Mouse (Mus musculus) gastrocnemius, postnatal 14 days (tissue): ENCODE measurements around the gene Ush2a. TPM values are rescaled to one million over a fixed set of nuclear protein-coding genes. Genes with fewer than 3 reads are reported as not detected.

Experiments used
- DNase-seq: peaks from one replicate; pipeline ENCODE4 v3.0.0; 2021; ENCODE audit warnings: mixed read lengths
- intact Hi-C: fragments of 180-260 bp; cut with DNase I; formaldehyde crosslinking; loops from one replicate; pipeline ENCODE4 v1.15.1; 2025; ENCODE audit warnings: low total_unique reads
- total RNA-seq, 2 experiments: library from RNA; stranded (reverse); gene quantifications; 2 replicates each; pipeline ENCODE4 v1.2.3; 2021

Gene Ush2a
- total RNA-seq, 2 experiments from 2014 or later, result not detected

DNA sequence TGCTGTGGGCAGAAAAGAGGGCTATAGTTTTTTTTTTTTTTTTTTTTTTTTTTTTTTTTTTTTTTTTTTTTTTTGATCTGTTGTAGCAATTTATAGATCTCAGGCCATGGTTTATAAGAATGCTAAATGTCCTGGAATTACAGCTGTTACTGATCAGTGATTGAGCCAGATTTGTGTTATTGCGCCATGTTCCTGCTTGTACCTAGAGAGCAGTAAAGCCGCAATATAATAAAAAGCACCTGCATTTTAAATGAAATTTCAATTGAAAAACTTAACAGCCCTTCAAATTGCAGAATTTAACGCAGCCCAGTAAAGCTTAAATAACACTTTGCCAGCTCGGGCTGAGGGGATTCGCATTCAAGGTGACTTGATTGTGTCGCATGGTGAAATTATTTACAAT is 465.1 kb downstream of the Ush2a start:
- intact Hi-C loops, result no loop called here
- DNase-seq, result no peak

DNA sequence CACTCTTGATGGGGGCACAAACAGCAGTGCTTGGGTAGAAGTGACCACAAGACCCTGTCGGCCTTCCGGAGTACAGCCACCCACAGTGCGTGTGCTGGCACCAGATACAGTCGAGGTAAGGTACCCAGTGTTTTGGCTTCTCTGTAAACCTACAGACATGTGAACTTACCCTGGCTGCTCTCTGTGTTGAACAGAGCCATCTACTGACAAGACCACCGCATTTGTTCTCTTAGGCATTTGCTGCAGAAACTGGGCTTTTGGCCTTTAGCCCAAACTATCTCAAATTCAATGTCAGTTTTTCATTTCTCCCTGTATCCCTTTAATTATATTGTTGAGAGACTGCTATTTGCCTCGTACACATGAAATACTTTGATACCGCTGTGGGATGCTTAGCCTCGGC is 466.8 kb downstream of the Ush2a start:
- no peak for DNase-seq
- intact Hi-C loops, result no loop called here

DNA sequence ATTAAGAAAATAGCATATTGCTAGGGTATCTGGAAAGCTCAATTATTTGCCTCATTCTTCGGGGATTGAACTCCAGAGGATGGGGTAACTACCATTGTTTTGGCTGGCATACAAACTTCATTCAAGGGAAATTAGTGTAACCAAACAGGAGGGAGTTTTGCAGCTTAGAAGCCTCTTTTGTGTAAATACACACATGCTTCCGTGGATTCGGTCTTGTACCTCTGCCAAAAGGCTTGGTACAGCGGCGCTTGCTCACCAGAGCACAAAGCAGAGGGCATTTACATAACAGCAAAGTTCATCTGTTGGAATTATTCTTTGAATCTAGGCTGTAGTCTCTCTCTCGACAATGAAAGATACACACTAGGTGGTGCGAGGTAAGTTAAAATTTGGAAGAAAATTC is 467.4 kb downstream of the Ush2a start:
- intact Hi-C loops, result no loop called here
- no peak for DNase-seq

DNA sequence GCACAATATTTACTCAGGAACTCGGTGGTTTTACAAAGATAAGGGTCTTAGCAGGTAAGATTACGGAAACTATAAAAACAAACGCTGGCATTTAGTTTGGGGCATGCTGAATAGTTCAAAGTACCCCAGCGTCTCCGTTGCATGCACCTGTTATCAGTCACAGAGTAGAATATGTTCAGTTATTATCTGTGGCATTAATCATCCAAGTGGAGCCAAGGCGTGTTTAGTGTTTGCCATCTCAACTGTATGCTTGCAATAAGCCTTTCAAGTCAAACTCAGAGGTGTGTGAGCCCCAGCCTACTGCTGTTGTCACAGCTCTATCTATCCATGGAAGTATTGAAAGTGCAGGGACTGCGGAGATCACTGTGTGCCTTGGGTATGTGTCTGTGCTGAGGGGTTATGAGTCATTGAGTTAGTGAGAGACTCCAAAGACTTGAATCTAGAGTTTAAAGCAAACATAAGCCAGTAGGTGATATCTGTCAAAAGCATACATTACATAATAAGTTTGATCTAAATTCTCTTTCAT is 473.0 kb downstream of the Ush2a start:
- DNase-seq, result no peak
- intact Hi-C loops, result no loop called here

DNA sequence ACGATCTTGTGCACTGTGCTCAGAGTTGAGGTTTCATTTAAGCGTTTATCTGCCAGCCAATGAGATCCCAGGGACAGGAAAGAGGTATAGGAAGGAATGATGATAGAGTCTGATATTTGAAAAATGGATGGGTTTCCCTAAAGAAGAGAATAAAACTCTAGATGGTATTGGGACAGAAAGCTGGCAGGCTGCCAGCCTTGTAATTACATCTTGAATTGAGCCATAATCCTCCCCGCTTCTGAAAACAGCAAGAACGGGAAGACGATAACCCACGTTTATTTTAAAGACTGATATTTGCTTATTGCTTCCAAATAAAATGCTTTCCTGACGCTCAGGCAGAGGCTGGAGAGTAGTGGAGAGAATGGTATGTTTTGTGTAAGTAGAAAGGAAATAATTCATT is 481.1 kb downstream of the Ush2a start:
- DNase-seq, result no peak
- intact Hi-C loops, result no loop called here

- intact Hi-C loops, result no loop called here
- DNase-seq, result no peak
Observed at GRCm38 (mm10) chr1:188755031-188755430, 493.2 kb downstream of the Ush2a start.

DNA sequence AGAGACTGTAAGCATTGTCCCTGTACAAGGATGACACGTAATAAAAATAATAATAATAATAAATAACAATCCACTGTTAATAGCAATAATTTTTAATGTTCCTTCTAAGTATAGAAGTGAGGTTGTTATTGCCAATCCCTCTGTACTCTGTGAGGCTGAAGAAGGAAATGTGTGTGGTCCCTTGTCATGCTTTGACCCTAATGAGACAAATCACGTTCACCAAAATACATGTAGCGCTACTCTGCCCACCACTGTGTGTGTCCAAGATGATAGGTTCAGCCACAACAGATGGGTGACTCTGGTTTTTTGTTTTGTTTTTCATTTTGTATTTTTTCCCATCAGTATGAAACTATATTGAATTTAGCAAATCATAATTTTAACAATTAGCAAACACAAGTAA is 498.7 kb downstream of the Ush2a start:
- intact Hi-C loops, result no loop called here
- no peak for DNase-seq

GRCm38 (mm10) chr1:188762463-188762862 is 500.6 kb downstream of the Ush2a start:
- intact Hi-C loops, result no loop called here

DNA sequence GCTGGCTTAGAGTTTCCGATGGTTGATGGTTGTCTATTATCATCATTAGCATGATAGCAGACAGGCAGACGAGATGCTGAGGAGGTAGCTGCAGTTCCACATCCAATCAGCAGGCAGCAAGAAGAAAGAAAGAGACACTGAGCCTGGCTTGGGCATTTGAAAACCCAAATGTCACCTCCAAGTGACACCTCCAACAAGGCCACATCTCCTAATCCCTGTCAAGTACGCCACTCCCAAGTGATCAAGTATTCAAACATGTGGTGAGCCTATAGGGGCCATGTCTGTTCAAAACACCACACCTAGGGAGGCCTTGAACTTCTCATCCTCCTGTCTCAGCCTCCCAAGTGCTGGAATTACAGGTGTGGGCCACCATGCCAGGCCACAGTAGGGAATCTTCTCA is 501.9 kb downstream of the Ush2a start:
- intact Hi-C loops, result no loop called here
- DNase-seq, result no peak

More at GRCm38 (mm10) chr1:188762463-188762862, 500.6 kb downstream of the Ush2a start:
- DNase-seq, result no peak

- intact Hi-C loops, result no loop called here
- no peak for DNase-seq
Observed at GRCm38 (mm10) chr1:188770828-188771227, 509.0 kb downstream of the Ush2a start.

GRCm38 (mm10) chr1:188772516-188773229 is 510.9 kb downstream of the Ush2a start:
- intact Hi-C loops, result no loop called here
- DNase-seq, result no peak

DNA sequence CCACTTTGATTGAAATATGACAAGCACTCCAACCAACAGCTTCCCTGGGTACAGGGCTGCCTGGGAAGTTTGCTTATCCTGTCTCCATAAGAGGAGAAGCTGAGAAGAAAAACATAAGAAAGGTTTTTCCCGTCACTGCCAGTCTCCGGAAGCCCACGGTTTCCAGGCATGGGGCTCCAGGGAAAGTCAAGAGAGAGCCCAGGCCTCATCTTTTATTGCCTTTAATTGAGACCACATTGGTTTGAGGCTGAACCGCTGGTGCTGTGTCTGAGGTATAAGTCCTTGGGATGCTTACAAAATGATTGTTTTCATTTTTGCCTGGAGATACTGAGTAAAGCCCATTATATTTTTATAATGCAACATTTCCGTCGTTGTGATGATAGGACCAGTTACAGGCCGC is 511.8 kb downstream of the Ush2a start:
- intact Hi-C loops, result no loop called here
- no peak for DNase-seq

- intact Hi-C loops, result no loop called here
- no peak for DNase-seq
Observed at GRCm38 (mm10) chr1:188777556-188778161, 515.8 kb downstream of the Ush2a start.

GRCm38 (mm10) chr1:188785056-188785455 is 523.2 kb downstream of the Ush2a start:
- intact Hi-C loops, result no loop called here
- no peak for DNase-seq

GRCm38 (mm10) chr1:188805069-188805468 is 543.2 kb downstream of the Ush2a start:
- intact Hi-C loops, result no loop called here
- DNase-seq, result no peak

- DNase-seq, result no peak
- intact Hi-C loops, result no loop called here
Observed at GRCm38 (mm10) chr1:188805852-188806251, 544.0 kb downstream of the Ush2a start.

DNA sequence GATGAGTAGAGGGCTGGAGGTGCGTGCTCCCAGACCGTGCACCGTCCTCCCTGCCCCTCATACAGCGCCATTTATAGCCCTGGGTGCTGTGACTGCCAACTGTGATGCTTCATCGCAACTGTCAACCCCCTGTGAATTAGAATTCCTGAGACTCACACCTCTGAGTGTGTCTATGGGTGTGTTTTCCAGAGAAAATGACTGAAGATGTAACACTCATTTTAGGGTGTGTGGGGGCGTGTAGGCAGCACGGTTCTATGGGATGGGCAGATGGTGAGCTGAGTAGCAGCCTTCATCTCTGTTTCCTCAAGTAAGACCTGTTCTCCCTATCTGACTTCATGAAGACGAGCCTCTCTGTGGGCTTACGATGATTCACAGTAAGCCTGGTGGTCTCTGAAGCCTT is 548.8 kb downstream of the Ush2a start:
- intact Hi-C loops, result no loop called here
- no peak for DNase-seq

GRCm38 (mm10) chr1:188815072-188815471 is 553.2 kb downstream of the Ush2a start:
- no peak for DNase-seq
- intact Hi-C loops, result no loop called here

GRCm38 (mm10) chr1:188824195-188824594 is 562.4 kb downstream of the Ush2a start:
- no peak for DNase-seq
- intact Hi-C loops, result no loop called here

- intact Hi-C loops, result no loop called here
- no peak for DNase-seq
Observed at GRCm38 (mm10) chr1:188824878-188825532, 563.2 kb downstream of the Ush2a start.
